Mouse (Mus musculus): ENCODE data around the gene Selenop. TPM values are rescaled to one million over a fixed set of nuclear protein-coding genes. Genes with fewer than 3 reads are reported as not detected.
"Not testable (repeated sequence)": the region's sequence is repeated elsewhere in the genome, so short reads cannot be mapped to it uniquely, and the experiment has no call there.

The Selenop gene
- 35.4 and 42.5 TPM in 2 replicates for polyA plus RNA-seq (2016; fragmentation: Nextera tagmentation; extraction: Ambion mirVana)

DNA sequence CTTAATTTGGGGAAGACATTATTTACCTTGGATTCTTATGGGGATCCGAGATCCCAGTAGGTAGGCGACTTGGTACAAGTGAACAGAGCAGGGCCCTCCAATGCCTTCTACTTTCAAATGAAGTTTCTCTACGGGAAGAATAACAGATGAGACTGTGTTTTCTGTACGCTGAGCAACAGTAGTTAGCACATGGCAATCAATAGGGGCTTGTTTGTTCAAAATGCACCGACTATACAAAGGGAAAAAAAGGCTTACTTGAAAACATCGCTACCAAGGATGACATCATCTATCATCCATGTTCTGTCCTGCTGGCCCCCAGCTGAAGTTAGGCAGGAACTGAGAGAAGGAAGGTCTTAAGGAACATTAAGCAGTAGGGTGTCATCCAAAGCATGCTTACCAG lies at the start of gene Selenop:
TSS of gene Selenop (plus strand) at position 301 of the 400 bp plus-strand sequence.
- H3K27ac ChIP-seq = no peak within 1 kb of the TSS
- no peak for ATAC-seq (ENCODE audit: low FRiP score)
- no peaks in the 10 kb centered on the region for H3K27me3 ChIP-seq
- no peaks in the 10 kb centered on the region for H3K36me3 ChIP-seq (replicated peaks)
- H3K4me1 ChIP-seq = peaks cover 11% of the 10 kb centered on the region; the same call in 1 of the 2 replicates
- no peak within 1 kb of the TSS for H3K9ac ChIP-seq
- H3K9me3 ChIP-seq = no peaks in the 10 kb centered on the region
- WGBS = 76% methylated on average over 6 of the region's 6 CpGs
- no peak within 1 kb of the TSS for H3K4me2 ChIP-seq
- H3K4me3 ChIP-seq (replicated peaks) = no peak within 1 kb of the TSS

- 90% methylated on average over 4 of the region's 4 CpGs for WGBS
- not testable (repeated sequence) for H3K4me1 ChIP-seq; H3K4me3 ChIP-seq (replicated peaks); H3K27me3 ChIP-seq; H3K9ac ChIP-seq; H3K9me3 ChIP-seq; H3K4me2 ChIP-seq; H3K36me3 ChIP-seq (replicated peaks); ATAC-seq (ENCODE audit: low FRiP score); H3K27ac ChIP-seq
These were observed 49.7 kb upstream of the Selenop start for GRCm38 (mm10) chr15:3218668-3219067.

DNA sequence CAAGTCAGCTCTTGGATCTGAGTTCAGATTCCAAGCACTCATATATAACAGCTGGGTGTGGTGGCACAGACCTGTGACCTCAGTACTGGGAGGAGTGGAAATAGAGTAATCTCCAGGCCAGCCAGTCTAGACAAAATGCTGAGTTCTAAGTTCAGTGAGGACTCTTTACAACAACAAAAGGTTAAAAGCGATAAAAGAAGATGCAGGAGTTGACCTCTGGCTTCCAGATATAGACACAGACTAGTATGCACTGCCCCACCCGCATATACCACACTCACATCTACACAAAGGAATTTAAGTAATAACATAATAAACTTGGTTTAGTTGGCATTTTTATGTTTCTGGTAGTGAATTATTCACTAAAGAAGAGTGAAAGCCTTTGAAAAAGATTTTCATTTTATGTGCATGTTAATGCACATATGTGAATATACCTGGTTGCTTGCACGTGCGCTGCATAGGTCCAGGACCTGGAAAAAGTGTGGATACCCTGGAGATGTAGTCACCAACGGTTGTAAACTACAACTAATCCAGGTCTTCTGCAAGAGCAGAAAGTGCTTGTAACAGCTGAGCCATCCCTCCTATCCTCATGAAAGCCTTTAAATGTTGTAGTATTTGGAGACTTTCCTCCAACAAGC lies 45.4 kb upstream of the Selenop start:
- H3K9ac ChIP-seq = no peak overlapping the region
- WGBS = 92% methylated on average over 5 of the region's 5 CpGs
- H3K27me3 ChIP-seq = no peaks in the 10 kb centered on the region
- H3K4me3 ChIP-seq (replicated peaks) = no peak overlapping the region
- no peak overlapping the region for H3K4me2 ChIP-seq
- H3K4me1 ChIP-seq = no peaks in the 10 kb centered on the region
- H3K9me3 ChIP-seq = no peaks in the 10 kb centered on the region
- H3K27ac ChIP-seq = no peak overlapping the region
- ATAC-seq (ENCODE audit: low FRiP score) = no peak
- H3K36me3 ChIP-seq (replicated peaks) = no peaks in the 10 kb centered on the region

- Histone ChIP-seq H3K9me3 (no peaks in the 10 kb centered on the region), H3K4me3 (replicated peaks) (no peak overlapping the region), H3K27me3 (no peaks in the 10 kb centered on the region), H3K36me3 (replicated peaks) (no peaks in the 10 kb centered on the region), H3K27ac (no peak overlapping the region), H3K4me2 (no peak overlapping the region), H3K9ac (no peak overlapping the region), H3K4me1 (no peaks in the 10 kb centered on the region)
- WGBS = 76% methylated on average over 3 of the region's 3 CpGs
- ATAC-seq (ENCODE audit: low FRiP score) = no peak
These were observed 41.8 kb upstream of the Selenop start for GRCm38 (mm10) chr15:3226573-3226972.

DNA sequence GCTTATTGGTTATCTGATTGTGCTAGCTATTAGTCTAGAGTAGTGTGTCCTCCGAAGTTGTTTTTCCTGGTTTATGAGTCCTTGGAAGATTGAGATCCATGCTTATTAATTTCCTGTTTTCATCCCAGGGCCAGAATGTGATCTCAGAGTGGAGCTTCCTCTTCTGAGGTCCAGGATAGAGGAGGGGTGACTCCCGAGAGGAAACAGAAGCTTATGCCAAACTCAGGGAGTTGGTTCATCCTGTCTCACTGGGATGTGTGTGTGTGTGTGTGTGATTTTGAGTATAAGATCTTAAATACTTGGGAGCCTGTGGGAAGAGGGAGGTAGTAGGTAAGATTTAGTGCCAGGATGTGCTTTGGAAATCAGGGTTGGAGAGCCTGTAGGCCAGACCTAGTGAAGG lies 40.2 kb upstream of the Selenop start:
- H3K4me3 ChIP-seq (replicated peaks) = no peak overlapping the region
- no peaks in the 10 kb centered on the region for H3K9me3 ChIP-seq
- H3K36me3 ChIP-seq (replicated peaks) = no peaks in the 10 kb centered on the region
- no peak overlapping the region for H3K4me2 ChIP-seq
- no peak for ATAC-seq (ENCODE audit: low FRiP score)
- H3K27ac ChIP-seq = no peak overlapping the region
- no peak overlapping the region for H3K9ac ChIP-seq
- no peaks in the 10 kb centered on the region for H3K27me3 ChIP-seq
- H3K4me1 ChIP-seq = no peaks in the 10 kb centered on the region
- 74% methylated on average over 2 of the region's 2 CpGs for WGBS

DNA sequence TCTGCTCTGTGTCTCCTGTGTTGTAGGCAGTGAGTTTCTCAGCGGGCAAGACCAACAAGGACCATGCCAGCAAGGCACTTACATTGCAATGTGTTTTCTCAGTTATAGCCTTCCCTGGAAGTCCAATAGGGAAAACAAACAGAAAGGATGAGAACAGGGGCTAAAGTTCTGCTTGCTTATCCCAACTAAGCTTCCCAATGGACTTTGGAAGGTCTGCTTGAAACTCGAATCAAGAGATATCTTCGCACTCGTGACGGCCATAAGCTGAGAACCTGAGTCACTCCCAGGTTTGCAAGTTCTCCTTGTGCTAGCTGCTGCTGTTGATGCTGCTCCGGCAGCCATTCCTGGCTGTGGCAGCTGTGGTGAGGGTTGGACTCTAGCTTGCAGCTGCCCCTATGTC lies 39.4 kb upstream of the Selenop start:
- H3K27ac ChIP-seq = no peak overlapping the region
- no peaks in the 10 kb centered on the region for H3K36me3 ChIP-seq (replicated peaks)
- no peaks in the 10 kb centered on the region for H3K27me3 ChIP-seq
- no peak overlapping the region for H3K4me3 ChIP-seq (replicated peaks)
- H3K9me3 ChIP-seq = no peaks in the 10 kb centered on the region
- no peak overlapping the region for H3K4me2 ChIP-seq
- H3K4me1 ChIP-seq = no peaks in the 10 kb centered on the region
- no peak overlapping the region for H3K9ac ChIP-seq
- 95% methylated on average over 6 of the region's 6 CpGs for WGBS
- no peak for ATAC-seq (ENCODE audit: low FRiP score)

GRCm38 (mm10) chr15:3231004-3231403 lies 37.3 kb upstream of the Selenop start:
- Histone ChIP-seq H3K9ac (no peak overlapping the region), H3K4me3 (replicated peaks) (no peak overlapping the region), H3K4me1 (no peaks in the 10 kb centered on the region), H3K27me3 (no peaks in the 10 kb centered on the region), H3K27ac (no peak overlapping the region), H3K4me2 (no peak overlapping the region), H3K36me3 (replicated peaks) (no peaks in the 10 kb centered on the region), H3K9me3 (no peaks in the 10 kb centered on the region)
- WGBS = 88% methylated on average over 4 of the region's 4 CpGs
- no peak for ATAC-seq (ENCODE audit: low FRiP score)

- Histone ChIP-seq H3K27ac (no peak overlapping the region), H3K4me2 (no peak overlapping the region), H3K27me3 (no peaks in the 10 kb centered on the region), H3K4me3 (replicated peaks) (no peak overlapping the region), H3K9ac (no peak overlapping the region), H3K36me3 (replicated peaks) (no peaks in the 10 kb centered on the region), H3K9me3 (no peaks in the 10 kb centered on the region), H3K4me1 (no peaks in the 10 kb centered on the region)
- 54% methylated on average over 9 of the region's 9 CpGs for WGBS
- ATAC-seq (ENCODE audit: low FRiP score) = no peak
These were observed 36.0 kb upstream of the Selenop start for GRCm38 (mm10) chr15:3232168-3232835.

DNA sequence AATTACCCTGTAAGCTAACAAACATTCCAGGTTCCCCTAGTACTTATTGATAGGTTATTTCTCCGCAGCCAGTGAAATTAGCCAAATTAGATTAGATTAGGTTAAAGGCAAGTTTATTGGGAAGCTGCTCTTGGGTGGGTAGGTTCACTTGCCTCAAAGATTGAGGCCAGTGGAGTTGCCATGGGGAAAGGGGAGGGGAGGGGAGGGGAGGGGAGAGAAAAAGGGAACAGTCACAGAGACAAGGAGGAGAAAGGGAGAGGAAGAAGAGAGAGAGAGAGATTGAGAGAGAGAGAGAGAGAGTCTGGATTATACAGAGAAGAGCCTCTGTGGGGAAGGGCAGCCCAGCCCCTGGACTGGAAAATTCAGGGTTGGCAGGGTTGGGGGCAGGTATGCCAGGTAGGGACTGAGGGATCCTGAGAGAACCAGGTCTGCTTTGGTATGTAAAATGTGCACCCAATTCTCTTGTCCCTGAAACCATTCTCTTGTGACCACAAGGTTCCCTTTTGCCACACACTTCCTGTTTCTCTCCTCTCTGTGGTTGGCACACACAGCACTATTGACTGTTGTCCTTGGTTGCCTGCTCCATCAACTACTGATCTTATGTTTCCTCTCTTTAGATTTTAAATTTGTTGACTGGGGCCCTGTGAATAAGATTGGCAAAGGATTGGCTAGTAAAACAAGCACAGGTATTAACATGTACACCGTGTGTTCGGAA lies 34.4 kb upstream of the Selenop start:
- Histone ChIP-seq H3K9me3 (no peaks in the 10 kb centered on the region), H3K36me3 (replicated peaks) (no peaks in the 10 kb centered on the region), H3K4me2 (no peak overlapping the region), H3K27me3 (no peaks in the 10 kb centered on the region), H3K4me1 (no peaks in the 10 kb centered on the region), H3K27ac (no peak overlapping the region), H3K4me3 (replicated peaks) (no peak overlapping the region), H3K9ac (no peak overlapping the region)
- WGBS = 93% methylated on average over 3 of the region's 3 CpGs
- no peak for ATAC-seq (ENCODE audit: low FRiP score)

- ATAC-seq (ENCODE audit: low FRiP score) = no peak
- WGBS = 89% methylated on average over 2 of the region's 2 CpGs
These were observed 32.0 kb upstream of the Selenop start for GRCm38 (mm10) chr15:3236338-3236737.

GRCm38 (mm10) chr15:3237963-3238362 lies 30.4 kb upstream of the Selenop start:
- Histone ChIP-seq H3K36me3 (replicated peaks) (no peaks in the 10 kb centered on the region), H3K4me2 (no peak overlapping the region), H3K27me3 (no peaks in the 10 kb centered on the region), H3K9ac (no peak overlapping the region), H3K9me3 (no peaks in the 10 kb centered on the region), H3K4me3 (replicated peaks) (no peak overlapping the region), H3K27ac (no peak overlapping the region), H3K4me1 (no peaks in the 10 kb centered on the region)
- WGBS = 75% methylated on average over 1 of the region's 1 CpGs
- no peak for ATAC-seq (ENCODE audit: low FRiP score)

More at GRCm38 (mm10) chr15:3236338-3236737, 32.0 kb upstream of the Selenop start:
- Histone ChIP-seq H3K4me2 (no peak overlapping the region), H3K9me3 (no peaks in the 10 kb centered on the region), H3K4me1 (no peaks in the 10 kb centered on the region), H3K27me3 (no peaks in the 10 kb centered on the region), H3K36me3 (replicated peaks) (no peaks in the 10 kb centered on the region), H3K27ac (no peak overlapping the region), H3K9ac (no peak overlapping the region), H3K4me3 (replicated peaks) (no peak overlapping the region)

DNA sequence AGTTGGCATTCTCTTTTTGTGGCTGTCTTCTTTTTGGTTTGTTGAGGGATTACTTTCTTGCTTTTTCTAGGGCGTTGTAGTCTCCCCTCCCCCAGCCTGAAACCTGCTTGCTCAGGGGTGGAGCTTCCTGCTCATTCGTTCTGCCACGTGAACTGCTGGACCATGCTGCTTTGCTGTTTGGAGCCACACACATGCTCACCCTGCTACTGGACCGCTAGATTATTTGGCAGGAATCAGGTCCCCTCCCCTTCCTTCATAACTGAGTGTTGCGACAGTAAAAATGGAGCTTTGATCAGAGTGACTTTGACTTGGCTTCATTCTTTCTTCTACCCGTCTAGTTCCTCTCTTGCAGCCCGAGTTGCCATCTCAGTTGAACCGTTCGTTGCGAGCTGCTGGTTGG lies 23.3 kb upstream of the Selenop start:
- H3K4me2 ChIP-seq; H3K27ac ChIP-seq; H3K9me3 ChIP-seq; H3K9ac ChIP-seq; ATAC-seq (ENCODE audit: low FRiP score); H3K27me3 ChIP-seq; H3K4me1 ChIP-seq; H3K36me3 ChIP-seq (replicated peaks); H3K4me3 ChIP-seq (replicated peaks): not testable (repeated sequence)
- WGBS = 82% methylated on average over 10 of the region's 10 CpGs

Measured in forebrain, embryonic 12.5 days (tissue).